Mouse (Mus musculus) hindbrain, embryonic 13.5 days (tissue): ENCODE measurements around the gene Tpi1. TPM values are rescaled to one million over a fixed set of nuclear protein-coding genes. Genes with fewer than 3 reads are reported as not detected.
"Not testable (repeated sequence)": the region's sequence is repeated elsewhere in the genome, so short reads cannot be mapped to it uniquely, and the experiment has no call there.

ENCODE experiments used
- ATAC-seq: fragments of 200-750 bp; cut with Nextera tagmentation; 2 replicates; pipeline ENCODE4 v1.8.0; 2017; ENCODE audit warnings: moderate TSS enrichment; ENCODE audit not compliant: low FRiP score
- H3K27ac ChIP-seq: fragments of 300-500 bp; sonication (generic); 2 replicates; pipeline ENCODE4 v1.5.1; 2015; ENCODE audit warnings: inconsistent platforms, mild to moderate bottlenecking, moderate library complexity
- H3K27me3 ChIP-seq: fragments of 300-500 bp; sonication (generic); 2 replicates; pipeline ENCODE4 v1.6.1; 2015; ENCODE audit warnings: mild to moderate bottlenecking, inconsistent platforms
- H3K36me3 ChIP-seq: fragments of 300-500 bp; sonication (generic); 2 replicates; pipeline ENCODE4 v1.6.1; 2015; ENCODE audit warnings: mild to moderate bottlenecking, inconsistent platforms
- H3K4me1 ChIP-seq: fragments of 300-500 bp; sonication (generic); replicated peaks from 2 replicates; pipeline ENCODE4 v1.6.1; 2015; ENCODE audit warnings: inconsistent platforms
- H3K4me2 ChIP-seq: fragments of 300-500 bp; sonication (generic); 2 replicates; pipeline ENCODE4 v1.6.1; 2015; ENCODE audit warnings: inconsistent platforms, mild to moderate bottlenecking, moderate library complexity
- H3K4me3 ChIP-seq: fragments of 300-500 bp; sonication (generic); 2 replicates; pipeline ENCODE4 v1.5.1; 2015; ENCODE audit warnings: mild to moderate bottlenecking, inconsistent platforms
- H3K9ac ChIP-seq: fragments of 300-500 bp; sonication (generic); 2 replicates; pipeline ENCODE4 v1.6.1; 2015; ENCODE audit warnings: mild to moderate bottlenecking, inconsistent platforms
- H3K9me3 ChIP-seq: fragments of 300-500 bp; sonication (generic); 2 replicates; pipeline ENCODE4 v1.6.1; 2016; ENCODE audit warnings: inconsistent platforms
- WGBS: fragments of 180-500 bp; shearing (Covaris S2); methylation state at CpG from one replicate; pipeline ENCODE4 v1.1.7; 2015; 5-methylcytosine and 5-hydroxymethylcytosine counted together
- polyA plus RNA-seq: library from polyadenylated mRNA; unstranded; fragments of >200 nt; fragmentation: Nextera tagmentation; extraction: Ambion mirVana; gene quantifications from 2 replicates; pipeline ENCODE4 v1.2.1, GENCODE M21; 2015

Gene Tpi1
- polyA plus RNA-seq, 1 experiment from 2014 or later = 374 TPM

DNA sequence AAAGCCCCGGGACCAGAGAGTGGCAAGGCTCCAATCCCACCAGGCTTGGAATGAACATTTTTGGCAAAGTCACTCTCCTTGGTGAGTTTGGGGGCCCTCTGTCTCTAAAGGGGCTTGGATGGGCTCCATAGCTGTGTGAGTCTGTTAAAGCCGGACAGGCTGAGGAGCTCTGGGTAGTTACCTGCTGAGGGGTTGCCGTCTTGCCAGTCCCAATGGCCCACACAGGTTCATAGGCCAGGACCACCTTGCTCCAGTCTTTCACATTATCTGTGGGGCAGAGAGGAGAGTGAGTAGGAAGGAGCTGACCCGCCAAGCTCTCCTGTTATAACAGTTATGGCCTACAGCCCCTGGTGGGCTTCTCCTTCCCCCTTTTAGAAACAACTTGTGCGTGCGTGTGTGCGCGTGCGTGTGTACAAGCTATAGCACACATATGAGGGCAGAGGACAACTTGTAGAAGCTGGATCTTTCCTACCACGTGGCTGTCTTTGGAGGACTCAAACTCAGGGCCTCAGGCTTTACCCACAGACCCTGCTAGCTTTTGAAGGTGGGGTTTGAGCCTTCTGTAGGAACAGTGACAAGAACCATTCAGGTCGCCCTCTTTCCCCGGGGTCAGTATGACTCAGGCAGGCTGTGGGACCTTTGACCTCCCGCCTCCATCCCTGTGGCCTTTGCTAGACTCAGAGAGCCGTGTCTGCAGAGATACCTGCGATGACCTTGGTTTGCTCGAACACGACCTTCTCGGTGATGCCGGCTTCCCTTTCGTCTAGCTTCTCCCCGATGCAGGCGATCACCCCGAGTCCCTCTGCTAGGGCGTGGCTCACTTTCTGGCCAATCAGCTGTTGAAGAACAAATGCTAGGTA is 2.2 kb downstream of the Tpi1 start:
- no peaks in the 10 kb centered on the region for H3K9me3 ChIP-seq
- H3K4me3 ChIP-seq = peak overlapping the region; percentile 59; the same call in 1 of the 2 replicates
- H3K27ac ChIP-seq = no peak overlapping the region
- 87% methylated on average over 24 of the region's 24 CpGs for WGBS
- no peak for ATAC-seq
- peaks cover 35% of the 10 kb centered on the region for H3K36me3 ChIP-seq
- H3K4me1 ChIP-seq = peaks cover 58% of the 10 kb centered on the region
- no peaks in the 10 kb centered on the region for H3K27me3 ChIP-seq
- H3K9ac ChIP-seq = peak overlapping the region; percentile 86
- H3K4me2 ChIP-seq = peak overlapping the region; percentile 81

DNA sequence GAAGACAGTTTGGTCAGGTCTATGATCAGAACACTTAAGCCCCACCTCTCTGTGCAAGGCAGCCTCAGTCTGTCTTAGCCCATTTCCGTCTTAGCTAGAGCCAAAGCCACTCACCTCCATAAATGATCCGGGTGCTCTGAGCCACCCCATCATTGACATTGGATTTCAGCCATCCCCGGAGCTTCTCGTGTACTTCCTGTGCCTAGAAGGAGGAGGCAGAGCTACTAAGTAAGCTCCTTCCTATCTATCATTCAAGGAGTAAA is 2.8 kb downstream of the Tpi1 start:
- H3K4me1 ChIP-seq = peaks cover 61% of the 10 kb centered on the region
- ATAC-seq = no peak

DNA sequence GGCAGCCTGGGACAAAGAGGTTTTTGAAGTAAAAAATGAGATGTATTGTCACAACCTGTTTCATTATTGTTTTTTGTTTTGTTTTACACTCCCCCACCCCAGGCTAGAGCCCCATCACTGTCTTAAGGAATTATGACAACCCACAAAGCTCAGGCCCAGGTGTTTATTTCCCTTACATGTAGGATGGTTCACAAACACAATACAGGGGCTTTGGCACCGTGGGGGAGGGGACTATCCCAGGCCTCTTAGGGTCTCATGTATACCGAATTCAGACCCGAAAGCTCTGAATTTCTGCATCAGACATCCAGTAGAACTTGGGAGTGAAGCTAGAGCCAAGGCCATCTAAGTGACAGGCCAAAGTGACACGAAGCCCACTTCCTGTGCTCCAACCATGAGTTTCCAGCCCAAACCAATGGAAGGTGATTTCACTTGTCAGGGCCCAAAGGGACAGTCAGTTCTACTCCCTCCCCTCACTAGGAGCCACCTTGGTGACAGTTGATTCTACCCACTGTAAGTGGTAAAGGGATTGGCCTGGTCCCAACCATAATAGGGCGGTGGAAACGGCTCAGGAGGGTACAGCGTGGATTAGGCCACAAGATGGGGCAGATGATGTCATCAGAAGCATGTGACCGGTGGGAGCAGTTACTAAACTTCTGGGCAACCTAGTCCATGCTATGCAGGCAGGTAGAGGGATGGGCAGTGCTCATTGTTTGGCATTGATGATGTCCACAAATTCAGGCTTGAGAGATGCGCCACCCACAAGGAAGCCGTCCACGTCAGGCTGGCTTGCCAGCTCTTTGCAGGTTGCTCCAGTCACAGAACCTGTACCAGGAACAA is 3.3 kb downstream of the Tpi1 start:
- H3K9me3 ChIP-seq, H3K9ac ChIP-seq, ATAC-seq, H3K27ac ChIP-seq, H3K27me3 ChIP-seq, H3K4me3 ChIP-seq: not testable (repeated sequence)
- Histone ChIP-seq H3K4me2 (0 out of 2 replicates have a peak overlapping the region, but pooled peaks have one; percentile 83), H3K4me1 (peaks cover 66% of the 10 kb centered on the region), H3K36me3 (peaks cover 25% of the 10 kb centered on the region)
- 86% methylated on average over 11 of the region's 11 CpGs for WGBS

More for the DNA sequence above, 2.8 kb downstream of the Tpi1 start:
- Histone ChIP-seq H3K4me2 (no peak overlapping the region), H3K9me3 (no peaks in the 10 kb centered on the region), H3K36me3 (peaks cover 29% of the 10 kb centered on the region), H3K27ac (no peak overlapping the region), H3K4me3 (no peak overlapping the region), H3K27me3 (no peaks in the 10 kb centered on the region), H3K9ac (no peak overlapping the region)
- 94% methylated on average over 4 of the region's 4 CpGs for WGBS

DNA sequence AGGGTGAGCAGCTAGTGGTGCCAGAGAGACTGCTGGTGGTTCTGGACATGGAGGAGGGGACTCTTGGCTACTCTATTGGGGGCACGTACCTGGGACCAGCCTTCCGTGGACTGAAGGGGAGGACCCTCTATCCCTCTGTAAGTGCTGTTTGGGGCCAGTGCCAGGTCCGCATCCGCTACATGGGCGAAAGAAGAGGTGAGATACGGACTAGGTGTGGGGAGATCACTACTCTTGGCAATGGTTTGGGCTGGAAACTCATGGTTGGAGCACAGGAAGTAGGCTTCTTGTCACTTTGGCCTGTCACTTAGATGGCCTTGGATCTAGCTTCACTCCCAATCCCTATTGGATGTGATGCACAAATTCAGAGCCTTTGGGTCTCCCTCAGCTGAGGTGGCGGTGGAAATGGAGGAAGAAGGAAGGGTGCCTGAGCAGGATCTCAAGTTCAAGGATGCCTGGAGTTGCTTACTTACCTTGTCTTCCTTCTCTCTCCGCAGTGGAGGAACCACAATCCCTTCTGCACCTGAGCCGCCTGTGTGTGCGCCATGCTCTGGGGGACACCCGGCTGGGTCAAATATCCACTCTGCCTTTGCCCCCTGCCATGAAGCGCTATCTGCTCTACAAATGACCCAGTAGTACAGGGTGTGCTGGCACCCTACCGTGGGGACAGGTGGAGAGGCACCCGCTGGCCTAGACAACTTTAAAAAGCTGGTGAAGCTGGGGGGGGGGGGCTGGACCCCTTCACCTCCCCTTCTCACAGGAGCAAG is 4.1 kb downstream of the Tpi1 start:
- Histone ChIP-seq H3K4me2 (peak overlapping the region; percentile 83), H3K4me1 (peaks cover 68% of the 10 kb centered on the region), H3K4me3 (peak overlapping the region; percentile 49), H3K9ac (peak overlapping the region; percentile 72), H3K27ac (peak overlapping the region; percentile 83), H3K27me3 (no peaks in the 10 kb centered on the region), H3K9me3 (no peaks in the 10 kb centered on the region), H3K36me3 (peaks cover 16% of the 10 kb centered on the region)
- WGBS = 41% methylated on average over 14 of the region's 14 CpGs
- ATAC-seq = no peak

DNA sequence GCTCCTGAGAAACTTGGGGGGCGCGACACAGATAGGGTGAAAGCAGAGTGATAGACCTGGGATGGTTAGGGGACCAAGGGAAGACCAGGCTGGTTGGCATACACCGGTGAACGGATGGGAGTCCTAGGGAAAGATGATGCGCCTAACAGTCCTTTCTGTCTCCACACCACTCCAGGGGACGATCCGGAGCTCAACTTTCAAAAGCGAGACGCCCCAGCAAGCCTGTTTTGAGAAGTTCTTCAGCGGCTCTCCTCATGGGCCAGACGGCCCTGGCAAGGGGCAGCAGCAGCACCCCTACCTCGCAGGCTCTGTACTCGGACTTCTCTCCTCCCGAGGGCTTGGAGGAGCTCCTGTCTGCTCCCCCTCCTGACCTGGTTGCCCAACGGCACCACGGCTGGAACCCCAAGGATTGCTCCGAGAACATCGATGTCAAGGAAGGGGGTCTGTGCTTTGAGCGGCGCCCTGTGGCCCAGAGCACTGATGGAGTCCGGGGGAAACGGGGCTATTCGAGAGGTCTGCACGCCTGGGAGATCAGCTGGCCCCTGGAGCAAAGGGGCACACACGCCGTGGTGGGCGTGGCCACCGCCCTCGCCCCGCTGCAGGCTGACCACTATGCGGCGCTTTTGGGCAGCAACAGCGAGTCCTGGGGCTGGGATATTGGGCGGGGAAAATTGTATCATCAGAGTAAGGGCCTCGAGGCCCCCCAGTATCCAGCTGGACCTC is 4.9 kb downstream of the Tpi1 start:
- no peaks in the 10 kb centered on the region for H3K27me3 ChIP-seq
- peak overlapping the region; percentile 83 for H3K4me2 ChIP-seq
- H3K36me3 ChIP-seq = peaks cover 14% of the 10 kb centered on the region
- H3K4me1 ChIP-seq = peaks cover 60% of the 10 kb centered on the region
- peak overlapping the region; percentile 49 for H3K4me3 ChIP-seq
- peak overlapping the region; percentile 83 for H3K27ac ChIP-seq
- no peaks in the 10 kb centered on the region for H3K9me3 ChIP-seq
- WGBS = under 1% methylated on average over 35 of the region's 35 CpGs
- ATAC-seq = no peak
- peak overlapping the region; percentile 72 for H3K9ac ChIP-seq

DNA sequence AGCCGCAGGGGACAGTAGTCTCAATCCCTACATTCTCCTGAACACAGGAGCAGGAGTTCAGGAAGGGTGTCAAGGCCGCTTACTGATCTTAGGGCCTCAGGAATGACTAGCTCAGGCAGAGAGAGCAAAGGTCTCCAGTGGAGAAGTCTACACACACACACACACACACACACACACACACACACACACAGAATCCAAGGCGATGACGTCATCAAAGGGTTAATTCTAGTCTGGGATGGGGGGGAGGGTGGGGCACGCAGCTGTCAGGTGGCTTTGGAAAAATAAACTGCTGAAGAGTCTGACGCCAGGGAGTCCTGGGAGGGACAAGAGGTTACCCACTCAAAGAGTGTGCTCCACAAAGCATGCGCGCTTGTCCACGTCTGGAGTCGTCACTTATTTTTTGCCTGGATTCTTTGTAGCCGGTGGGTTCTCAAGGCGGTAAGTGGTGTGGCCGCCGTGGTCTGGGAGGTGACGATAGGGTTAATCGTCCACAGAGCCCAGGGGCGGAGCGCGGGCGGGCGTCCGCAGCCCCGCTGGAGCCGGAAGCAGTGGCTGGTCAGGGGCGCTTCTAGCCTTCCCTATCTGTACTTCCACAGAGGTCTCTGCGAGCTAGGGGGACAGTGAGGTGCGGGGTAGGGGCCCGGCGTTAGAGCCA is 5.6 kb downstream of the Tpi1 start, which contains the start of gene Spsb2:
TSS of gene Spsb2 (plus strand) at position 304 of the 655 bp plus-strand sequence.
- Histone ChIP-seq H3K9ac (peak within 1 kb of the TSS; percentile 72), H3K4me3 (peak within 1 kb of the TSS; percentile 49), H3K27me3 (no peaks in the 10 kb centered on the region), H3K4me1 (peaks cover 58% of the 10 kb centered on the region), H3K9me3 (no peaks in the 10 kb centered on the region), H3K27ac (peak within 1 kb of the TSS; percentile 83), H3K36me3 (peaks cover 14% of the 10 kb centered on the region), H3K4me2 (peak within 1 kb of the TSS; percentile 83)
- ATAC-seq = peak; percentile 11
- 3% methylated on average over 28 of the region's 29 CpGs for WGBS

DNA sequence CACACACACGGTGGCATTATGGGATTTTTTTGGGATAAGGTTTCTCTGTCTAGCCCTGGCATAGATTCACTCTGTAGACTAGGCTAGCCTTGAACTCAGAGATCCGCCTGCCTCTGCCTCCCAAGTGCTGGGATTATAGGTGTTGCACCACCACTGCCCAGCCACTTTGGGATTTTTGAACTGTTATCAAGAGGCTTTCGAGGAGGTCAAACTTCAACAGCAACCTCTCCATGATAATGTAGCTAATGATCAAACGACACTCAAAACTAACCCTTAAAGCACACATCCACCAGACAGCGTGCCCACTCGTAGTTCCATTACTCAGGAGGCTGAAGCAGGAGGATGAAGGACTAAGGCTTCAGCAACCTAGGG is 6.1 kb downstream of the Tpi1 start:
- Histone ChIP-seq H3K9me3 (no peaks in the 10 kb centered on the region), H3K9ac (peak overlapping the region; percentile 72; the same call in 1 of the 2 replicates), H3K27ac (peak overlapping the region; percentile 83), H3K27me3 (no peaks in the 10 kb centered on the region), H3K4me3 (peak overlapping the region; percentile 49; the same call in 1 of the 2 replicates), H3K36me3 (peaks cover 14% of the 10 kb centered on the region), H3K4me2 (peak overlapping the region; percentile 83), H3K4me1 (peaks cover 54% of the 10 kb centered on the region)
- 85% methylated on average over 6 of the region's 6 CpGs for WGBS
- ATAC-seq = no peak

DNA sequence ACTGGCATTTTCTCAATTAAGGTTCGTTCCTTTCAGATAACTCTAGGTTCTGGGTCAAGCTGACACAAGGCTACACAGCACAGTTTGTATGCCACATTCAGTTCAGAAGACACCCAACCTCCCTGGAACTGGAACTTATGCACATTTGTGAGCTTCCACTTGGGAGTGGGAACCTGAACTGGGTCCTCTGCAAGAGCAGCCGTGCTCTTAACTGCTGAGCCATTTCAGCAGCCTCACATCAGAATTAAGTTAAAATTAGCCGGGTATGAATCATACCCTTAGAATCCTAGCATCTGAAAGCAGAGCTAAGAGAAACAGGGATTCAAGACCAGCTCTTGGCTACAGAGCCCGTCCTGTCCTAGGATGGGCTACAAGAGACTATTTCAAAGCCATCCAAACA is 6.7 kb downstream of the Tpi1 start:
- H3K9me3 ChIP-seq = no peaks in the 10 kb centered on the region
- H3K36me3 ChIP-seq = peaks cover 14% of the 10 kb centered on the region
- H3K4me2 ChIP-seq = no peak overlapping the region
- ATAC-seq = no peak
- no peak overlapping the region for H3K4me3 ChIP-seq
- H3K27me3 ChIP-seq = peaks cover 3% of the 10 kb centered on the region; the same call in 1 of the 2 replicates
- peaks cover 48% of the 10 kb centered on the region for H3K4me1 ChIP-seq
- 93% methylated on average over 4 of the region's 4 CpGs for WGBS
- no peak overlapping the region for H3K27ac ChIP-seq
- no peak overlapping the region for H3K9ac ChIP-seq

DNA sequence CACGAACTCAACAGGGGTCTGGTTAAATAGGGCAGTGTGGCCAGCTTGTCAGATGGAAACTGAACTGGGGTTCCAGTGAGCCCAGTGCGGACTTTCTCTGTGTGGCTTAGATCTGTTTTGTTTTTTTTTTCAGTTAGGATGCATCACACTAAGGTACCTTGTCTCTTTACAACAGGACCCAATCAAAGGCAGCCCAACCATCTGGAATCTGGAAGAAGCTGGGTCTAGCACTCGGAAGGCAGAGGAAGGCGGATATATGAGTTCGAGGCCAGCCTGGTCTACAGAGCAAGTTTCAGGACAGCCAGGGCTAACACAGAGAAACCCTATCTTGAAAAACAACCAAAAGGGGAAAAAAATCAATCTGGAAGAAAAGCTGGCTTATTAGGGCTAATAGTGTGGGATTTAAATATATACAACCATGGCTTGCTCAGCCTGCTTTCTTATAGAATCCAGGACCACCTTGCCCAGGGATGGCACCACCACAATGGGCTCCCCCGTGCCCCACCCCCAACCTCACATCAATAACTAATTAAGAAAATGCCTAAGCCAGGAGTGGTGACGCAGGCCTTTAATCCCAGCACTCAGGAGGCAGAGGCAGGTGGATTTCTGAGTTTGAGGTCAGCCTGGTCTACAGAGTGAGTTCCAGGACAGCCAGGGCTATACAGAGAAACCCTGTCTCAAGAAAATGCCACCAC is 7.5 kb downstream of the Tpi1 start:
- 0 out of 2 replicates have a peak overlapping the region, but pooled peaks have one; percentile 44 for H3K4me3 ChIP-seq
- H3K9me3 ChIP-seq = no peaks in the 10 kb centered on the region
- peaks cover 3% of the 10 kb centered on the region; the same call in 1 of the 2 replicates for H3K27me3 ChIP-seq
- peak overlapping the region; percentile 43; the same call in 1 of the 2 replicates for H3K9ac ChIP-seq
- H3K4me1 ChIP-seq = peaks cover 40% of the 10 kb centered on the region
- peak overlapping the region; percentile 84 for H3K27ac ChIP-seq
- peaks cover 8% of the 10 kb centered on the region for H3K36me3 ChIP-seq
- ATAC-seq = no peak
- peak overlapping the region; percentile 63 for H3K4me2 ChIP-seq
- WGBS = 77% methylated on average over 7 of the region's 7 CpGs

DNA sequence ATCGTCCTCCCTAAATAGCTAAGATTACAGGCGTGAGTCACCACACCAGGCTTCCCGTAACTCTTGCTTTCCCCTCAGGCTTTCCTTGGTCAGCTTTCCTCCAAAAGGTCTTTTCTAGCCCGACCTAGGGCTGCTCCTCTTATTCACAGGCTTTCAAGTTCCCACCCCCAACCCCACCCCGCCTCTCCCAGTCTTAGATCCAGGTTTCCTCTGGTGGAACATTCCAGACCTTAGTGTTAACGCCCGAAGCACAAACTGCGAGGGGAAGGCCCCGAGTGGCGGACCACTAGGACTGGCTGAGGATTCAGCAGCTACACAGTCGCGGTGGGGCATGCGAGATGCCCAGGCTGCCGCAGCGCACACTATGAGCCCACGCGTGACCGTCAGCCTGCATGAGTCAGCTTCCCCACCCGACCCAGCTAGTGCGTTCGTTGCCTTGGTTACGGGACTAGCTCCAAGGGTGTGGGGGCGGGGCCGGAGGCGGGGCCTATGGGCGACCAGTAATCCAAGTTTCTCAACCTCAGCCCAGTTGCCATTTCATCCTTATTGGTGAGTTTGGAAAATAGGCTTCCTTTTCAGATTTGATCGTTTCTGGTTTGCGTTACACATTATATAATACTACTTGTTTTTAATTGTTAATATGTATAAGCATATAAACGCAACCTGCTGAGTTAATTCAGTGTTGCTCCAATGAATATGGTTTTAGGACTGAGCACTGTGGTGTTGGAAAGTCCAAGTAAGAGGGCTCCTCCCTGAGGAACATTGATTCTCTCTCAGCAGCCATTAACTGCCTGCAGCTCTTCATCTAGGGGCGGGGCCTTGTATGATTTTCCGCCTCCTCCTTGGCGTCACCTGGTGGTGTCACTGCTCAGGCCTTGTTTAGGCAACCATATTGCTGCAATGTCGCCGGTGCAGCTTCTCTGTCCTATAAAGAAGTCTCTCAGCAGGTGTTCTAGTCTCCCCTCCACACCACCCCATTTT is 8.5 kb downstream of the Tpi1 start:
- Histone ChIP-seq H3K4me1 (peaks cover 40% of the 10 kb centered on the region), H3K4me3 (peak overlapping the region; percentile 44), H3K4me2 (peak overlapping the region; percentile 63), H3K36me3 (peaks cover 4% of the 10 kb centered on the region), H3K9ac (peak overlapping the region; percentile 63), H3K27ac (peak overlapping the region; percentile 84), H3K27me3 (peaks cover 3% of the 10 kb centered on the region; the same call in 1 of the 2 replicates), H3K9me3 (no peaks in the 10 kb centered on the region)
- WGBS = 2% methylated on average over 34 of the region's 34 CpGs
- ATAC-seq = peak; percentile 87
